Mouse (Mus musculus) thymus, adult 18-20 months (tissue): ENCODE data around the gene Nicn1.

Source experiments
- DNase-seq, 2 experiments: peaks; one replicate each; pipeline ENCODE4 v3.0.0; 2022; ENCODE audit warnings: mixed read lengths in 2 of 2

Gene Nicn1

GRCm38 (mm10) chr9:108338886-108339781 is 48.9 kb downstream of the Nicn1 start, which contains the start of gene Gpx1:
Gpx1 (plus strand) TSS chr9:108338903.
- peak; percentile 89 to 92 for DNase-seq

DNA sequence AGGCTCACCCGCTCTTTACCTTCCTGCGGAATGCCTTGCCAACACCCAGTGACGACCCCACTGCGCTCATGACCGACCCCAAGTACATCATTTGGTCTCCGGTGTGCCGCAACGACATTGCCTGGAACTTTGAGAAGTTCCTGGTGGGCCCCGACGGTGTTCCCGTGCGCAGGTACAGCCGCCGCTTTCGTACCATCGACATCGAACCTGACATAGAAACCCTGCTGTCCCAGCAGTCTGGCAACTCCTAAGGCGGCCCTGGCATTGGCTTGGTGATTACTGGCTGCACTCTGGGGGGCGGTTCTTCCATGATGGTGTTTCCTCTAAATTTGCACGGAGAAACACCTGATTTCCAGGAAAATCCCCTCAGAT is 49.6 kb downstream of the Nicn1 start:
- no peak for DNase-seq

- peak in 1 of 2 experiments; percentile 31 for DNase-seq
Observed at GRCm38 (mm10) chr9:108340258-108341138, 50.3 kb downstream of the Nicn1 start.

- no peak for DNase-seq
Observed at GRCm38 (mm10) chr9:108341139-108341475, 50.9 kb downstream of the Nicn1 start.

GRCm38 (mm10) chr9:108341801-108342200 is 51.6 kb downstream of the Nicn1 start:
- DNase-seq: no peak

DNA sequence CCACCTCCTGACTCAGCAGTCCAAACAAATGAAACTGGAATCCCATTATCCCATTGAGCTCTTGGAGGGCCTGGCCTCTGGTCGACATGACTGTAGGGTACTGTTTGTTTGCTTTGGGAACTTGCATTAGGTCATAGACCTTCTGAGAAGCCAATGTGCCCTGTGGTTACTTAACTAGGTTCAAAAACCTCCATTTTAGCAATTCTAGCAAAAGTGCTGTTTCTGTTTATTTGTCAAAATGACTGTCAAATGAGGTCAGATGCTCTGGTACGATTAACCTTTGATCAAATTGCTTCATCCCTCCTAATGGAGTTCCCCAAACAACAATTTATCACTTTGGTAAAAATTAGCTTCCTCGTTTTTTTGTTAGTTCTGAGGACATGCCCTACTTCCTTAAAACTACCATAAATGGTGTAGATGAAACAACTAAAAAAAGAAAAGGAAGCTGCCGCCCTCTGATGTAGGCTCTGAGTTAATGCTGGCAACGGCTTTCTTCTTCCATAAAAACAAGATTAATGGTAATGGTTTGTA is 52.1 kb downstream of the Nicn1 start:
- no peak for DNase-seq

DNA sequence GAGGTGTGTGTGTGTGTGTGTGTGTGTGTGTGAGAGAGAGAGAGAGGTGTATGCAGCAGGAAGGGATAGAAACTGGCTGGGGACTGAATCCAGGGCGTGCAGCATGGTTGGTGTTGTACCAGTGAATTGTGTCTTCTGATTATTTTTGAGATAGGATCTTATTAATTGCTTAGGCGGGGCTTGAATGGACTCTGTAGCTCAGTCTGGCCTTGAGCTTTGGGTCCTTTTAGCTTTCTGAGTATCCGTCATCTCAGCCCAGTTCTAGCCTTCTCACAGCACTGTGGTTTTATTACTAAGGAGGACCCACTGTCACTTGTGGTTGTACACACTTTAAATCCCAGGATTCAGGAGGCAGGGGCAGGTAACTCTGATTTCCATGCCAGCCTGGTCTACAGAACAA is 53.1 kb downstream of the Nicn1 start:
- no peak for DNase-seq

DNA sequence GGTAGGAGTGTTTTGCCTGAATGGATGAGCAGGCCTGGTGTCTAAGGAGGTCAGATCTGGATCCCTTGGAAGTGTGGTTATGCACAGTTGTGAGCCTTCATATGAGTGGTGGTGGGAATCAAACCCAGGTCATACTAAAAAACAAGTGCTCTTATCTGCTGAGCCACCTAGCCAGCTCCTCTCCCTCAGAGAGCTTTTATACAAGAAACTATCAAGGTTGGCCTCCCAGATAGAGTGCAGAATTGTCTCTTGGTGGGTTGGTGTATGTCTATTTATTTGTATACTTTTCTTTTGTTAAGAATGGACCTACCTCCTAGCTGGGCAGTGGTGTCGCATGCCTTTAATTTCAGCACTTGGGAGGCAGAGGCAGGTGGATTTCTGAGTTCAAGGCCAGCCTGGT is 53.6 kb downstream of the Nicn1 start:
- DNase-seq: no peak

DNA sequence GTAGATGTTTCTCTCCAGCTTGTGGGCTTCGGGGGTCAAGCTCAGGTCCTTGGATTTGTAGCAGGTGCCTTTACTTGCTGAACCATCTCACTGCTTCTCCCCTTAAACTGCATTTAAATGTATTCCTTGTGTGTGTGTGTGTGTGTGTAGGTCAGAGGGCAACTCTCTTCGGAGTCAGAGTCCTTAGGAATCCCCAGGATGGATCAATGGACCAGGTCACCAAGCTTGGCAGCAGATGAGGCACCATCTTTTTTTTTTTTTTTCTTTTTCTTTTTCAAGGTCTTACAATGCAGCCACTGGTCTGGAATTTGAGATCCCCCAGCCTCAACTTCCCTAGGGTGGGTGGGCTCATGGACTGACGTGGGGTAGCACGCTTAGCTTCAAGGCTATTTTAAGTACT is 54.2 kb downstream of the Nicn1 start:
- DNase-seq: no peak
